Comparison of ENCODE assay signal across 31 mouse cellular contexts in the genomic region with DNA sequence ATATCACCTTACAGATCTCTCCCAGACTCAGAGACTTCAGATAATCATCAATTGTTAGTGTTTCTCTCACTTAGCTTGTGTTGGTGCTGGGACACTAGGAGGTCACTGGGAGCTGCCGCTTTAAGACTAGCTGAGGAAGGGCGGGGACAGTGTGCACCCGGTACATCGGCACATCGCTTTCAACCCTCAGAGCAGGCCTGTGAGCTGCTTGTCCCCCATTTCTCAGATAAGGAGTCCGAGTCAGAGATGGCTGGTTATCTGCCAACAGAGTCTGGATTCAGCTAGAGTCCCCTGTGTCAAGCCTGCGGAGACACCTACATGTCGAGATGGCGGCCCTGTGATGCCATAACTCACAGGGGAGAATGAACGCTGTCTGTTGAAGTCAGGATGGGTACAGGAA. TPM values are rescaled to one million over a fixed set of nuclear protein-coding genes. Genes with fewer than 3 reads are reported as not detected.
DNase-seq lines count a peak whose midpoint lies in the region; ATAC-seq and TF ChIP-seq lines count a peak whose summit lies in the region.
"Had no signal": no experiment of that assay in that cellular context is flagged by ENCODE, and none has a peak within 500 bp of the region (broad histone marks: within the 10 kb centered on the region; RNA-seq: fewer than 3 reads in every experiment).

No protein-coding gene starts in this region.

- peak; percentile 81 for DNase-seq in heart, embryonic 10.5 days (ENCODE audit: low spot score)
- no peak for DNase-seq in heart, adult 2 months
- no peak for DNase-seq in heart, postnatal 0 days (ENCODE audit: low spot score)
- DNase-seq in heart, adult 18-20 months, result no peak
- DNase-seq in liver, embryonic 11.5 days (ENCODE audit: low spot score), result no peak
- DNase-seq in adrenal gland, postnatal 25 days, result no peak
- DNase-seq in Muller cell, postnatal 12 days (ENCODE audit: inconsistent ontology term), result no peak
- DNase-seq: adrenal gland, postnatal 14 days; cerebellum, adult 2 months; cerebellum, postnatal 14 days; forebrain, postnatal 0 days; heart, postnatal 14 days; kidney, adult 2 months; kidney, postnatal 36 days; layer of hippocampus, postnatal 36 days; left cerebral cortex, postnatal 4 days; lung, embryonic 14.5 days; right cerebral cortex, postnatal 25 days; thymus, adult 18-20 months; thymus, postnatal 25 days had no signal

- intact Hi-C loops in heart, adult 2 months (cut with DNase I), result no loop called here

- H3K36me3 ChIP-seq in heart, embryonic 10.5 days, result no peaks in the 10 kb centered on the region
- no peaks in the 10 kb centered on the region for H3K36me3 ChIP-seq in heart, adult 2 months (ENCODE audit: control insufficient read depth, insufficient read depth, low read length)
- H3K36me3 ChIP-seq in heart, postnatal 0 days (replicated peaks; ENCODE audit: control insufficient read depth, insufficient read depth, low read length), result no peaks in the 10 kb centered on the region
- no peaks in the 10 kb centered on the region for H3K36me3 ChIP-seq in liver, embryonic 11.5 days (ENCODE audit: control insufficient read depth, insufficient read depth, low read length)
- no peaks in the 10 kb centered on the region for H3K36me3 ChIP-seq in liver, embryonic 16.5 days (ENCODE audit: control insufficient read depth, insufficient read depth)
- H3K36me3 ChIP-seq: forebrain, embryonic 12.5 days; intestine, embryonic 15.5 days; midbrain, embryonic 10.5 days; midbrain, embryonic 15.5 days had no signal

- H3K27ac ChIP-seq in heart, embryonic 10.5 days, result no peak overlapping the region
- H3K27ac ChIP-seq in heart, adult 2 months, result no peak overlapping the region
- no peak overlapping the region for H3K27ac ChIP-seq in heart, postnatal 0 days (ENCODE audit: low read depth)
- H3K27ac ChIP-seq in liver, embryonic 11.5 days (ENCODE audit: low read depth, low read length), result no peak overlapping the region
- no peak overlapping the region for H3K27ac ChIP-seq in liver, embryonic 16.5 days (ENCODE audit: low read length)
- H3K27ac ChIP-seq: forebrain, embryonic 12.5 days; hindbrain, postnatal 0 days; intestine, embryonic 15.5 days; midbrain, embryonic 10.5 days; midbrain, embryonic 15.5 days; stomach, postnatal 0 days had no signal

- no peaks in the 10 kb centered on the region for H3K9me3 ChIP-seq in heart, embryonic 10.5 days
- H3K9me3 ChIP-seq in heart, postnatal 0 days (replicated peaks; ENCODE audit: control insufficient read depth, low read length), result no peaks in the 10 kb centered on the region
- H3K9me3 ChIP-seq in liver, embryonic 11.5 days (ENCODE audit: control insufficient read depth, low read length), result no peaks in the 10 kb centered on the region
- no peaks in the 10 kb centered on the region for H3K9me3 ChIP-seq in liver, embryonic 16.5 days (replicated peaks; ENCODE audit: control insufficient read depth, low read length)
- H3K9me3 ChIP-seq: forebrain, embryonic 12.5 days; intestine, embryonic 15.5 days; midbrain, embryonic 10.5 days; midbrain, embryonic 15.5 days had no signal

- H3K27me3 ChIP-seq in heart, embryonic 10.5 days (ENCODE audit: insufficient read depth, poor library complexity, severe bottlenecking), result peaks cover 5% of the 10 kb centered on the region; the same call in 1 of the 2 replicates
- H3K27me3 ChIP-seq in heart, adult 2 months (ENCODE audit: control insufficient read depth, insufficient read depth, low read length), result no peaks in the 10 kb centered on the region
- no peaks in the 10 kb centered on the region for H3K27me3 ChIP-seq in heart, postnatal 0 days (ENCODE audit: control insufficient read depth, insufficient read depth, low read length)
- no peaks in the 10 kb centered on the region for H3K27me3 ChIP-seq in liver, embryonic 11.5 days (replicated peaks; ENCODE audit: control insufficient read depth, insufficient read depth, low read length)
- H3K27me3 ChIP-seq in liver, embryonic 16.5 days (ENCODE audit: control insufficient read depth, insufficient read depth, low read depth, low read length), result no peaks in the 10 kb centered on the region
- H3K27me3 ChIP-seq: forebrain, embryonic 12.5 days; intestine, embryonic 15.5 days; midbrain, embryonic 15.5 days had no signal

- TF ChIP-seq CTCF in heart, adult 2 months (IDR thresholded peaks at IDR 0.05), result no peak
- TF ChIP-seq CTCF in heart, postnatal 0 days (IDR thresholded peaks at IDR 0.05; ENCODE audit: low read depth), result no peak

- no peak for TF ChIP-seq EP300 in heart, adult 2 months (IDR thresholded peaks at IDR 0.05; ENCODE audit: insufficient read depth, low read depth, low read length)
- no peak for TF ChIP-seq EP300 in heart, postnatal 0 days (IDR thresholded peaks at IDR 0.05; ENCODE audit: low read depth)

- peaks cover 15% of the 10 kb centered on the region for H3K4me1 ChIP-seq in heart, embryonic 10.5 days
- peaks cover 13% of the 10 kb centered on the region for H3K4me1 ChIP-seq in heart, adult 2 months (ENCODE audit: control insufficient read depth, insufficient read depth, low read length)
- 0 out of 2 replicates have a peak, but pooled peaks cover 5% of the 10 kb centered on the region for H3K4me1 ChIP-seq in heart, postnatal 0 days (ENCODE audit: control insufficient read depth, insufficient read depth)
- H3K4me1 ChIP-seq in liver, embryonic 11.5 days (replicated peaks; ENCODE audit: control insufficient read depth, insufficient read depth, low read length), result peaks cover 3% of the 10 kb centered on the region; the same call in 1 of the 2 replicates
- H3K4me1 ChIP-seq in liver, embryonic 16.5 days (ENCODE audit: control insufficient read depth, low read depth, low read length), result no peaks in the 10 kb centered on the region
- H3K4me1 ChIP-seq: intestine, embryonic 15.5 days had no signal

- 44% methylated on average over 10 of the region's 10 CpGs for WGBS in heart, embryonic 10.5 days
- 50% methylated on average over 10 of the region's 10 CpGs for WGBS in heart, adult 2 months
- WGBS in heart, postnatal 0 days, result 39% methylated on average over 10 of the region's 10 CpGs
- WGBS in liver, embryonic 11.5 days, result 46% methylated on average over 10 of the region's 10 CpGs
- 28% methylated on average over 10 of the region's 10 CpGs for WGBS in liver, embryonic 16.5 days (ENCODE audit: insufficient replicate concordance)

- no peak for TF ChIP-seq POLR2A in heart, adult 2 months (IDR thresholded peaks at IDR 0.05; ENCODE audit: insufficient read depth, low read depth, low read length)

- H3K9ac ChIP-seq in heart, adult 2 months (ENCODE audit: low read depth, low read length), result no peak overlapping the region
- H3K9ac ChIP-seq in heart, postnatal 0 days (replicated peaks; ENCODE audit: low read depth, low read length), result no peak overlapping the region
- H3K9ac ChIP-seq in liver, embryonic 11.5 days (ENCODE audit: low read depth, low read length), result no peak overlapping the region
- H3K9ac ChIP-seq in liver, embryonic 16.5 days (ENCODE audit: low read depth, low read length), result no peak overlapping the region
- H3K9ac ChIP-seq: forebrain, embryonic 12.5 days; forebrain, postnatal 0 days; intestine, embryonic 15.5 days; lung, embryonic 14.5 days; midbrain, embryonic 15.5 days had no signal

- H3K79me2 ChIP-seq in heart, adult 2 months (replicated peaks; ENCODE audit: control insufficient read depth, insufficient read depth, low read length), result no peaks in the 10 kb centered on the region

- H3K4me3 ChIP-seq in heart, embryonic 10.5 days, result no peak overlapping the region
- no peak overlapping the region for H3K4me3 ChIP-seq in heart, adult 2 months
- H3K4me3 ChIP-seq in heart, postnatal 0 days (ENCODE audit: low read depth, low read length), result no peak overlapping the region
- H3K4me3 ChIP-seq in liver, embryonic 11.5 days (ENCODE audit: low read depth, low read length), result no peak overlapping the region
- H3K4me3 ChIP-seq in liver, embryonic 16.5 days (ENCODE audit: low read depth, low read length), result no peak overlapping the region
- H3K4me3 ChIP-seq: forebrain, embryonic 12.5 days; intestine, embryonic 15.5 days; midbrain, embryonic 10.5 days; midbrain, embryonic 15.5 days had no signal

- ATAC-seq in heart, postnatal 0 days (ENCODE audit: insufficient read depth, low read depth), result no peak
- peak; percentile 90 for ATAC-seq in liver, embryonic 11.5 days (replicated peaks; ENCODE audit: low FRiP score)
- peak; percentile 45; the same call in 1 of the 2 replicates for ATAC-seq in liver, embryonic 16.5 days (ENCODE audit: low read depth)
- ATAC-seq: forebrain, postnatal 0 days; hindbrain, postnatal 0 days; intestine, embryonic 15.5 days; midbrain, embryonic 15.5 days had no signal

- H3K4me2 ChIP-seq in heart, postnatal 0 days (ENCODE audit: low read depth, low read length), result 0 out of 2 replicates have a peak overlapping the region, but pooled peaks have one; percentile 24
- H3K4me2 ChIP-seq in liver, embryonic 11.5 days, result no peak overlapping the region
- no peak overlapping the region for H3K4me2 ChIP-seq in liver, embryonic 16.5 days (ENCODE audit: low read depth, low read length)
- H3K4me2 ChIP-seq: forebrain, embryonic 12.5 days; intestine, embryonic 15.5 days; lung, embryonic 14.5 days; midbrain, embryonic 15.5 days had no signal

RNA-seq across cellular contexts. Expression of a gene that starts 13.5 kb away (rescaled TPM):
- 2.4 and 5.2 TPM in 2 replicates for polyA plus RNA-seq in heart, embryonic 10.5 days (2016; fragmentation: Nextera tagmentation; extraction: Ambion mirVana)
- total RNA-seq in heart, adult 2 months (2021), result 1 to 10 TPM; 2.0 to 3.0 TPM
- 3.0 and 3.4 TPM in 2 replicates for polyA plus RNA-seq in heart, adult 2 months (2012; rRNA removed)
- 4.1 and 12.1 TPM in 2 replicates for total RNA-seq in heart, postnatal 0 days (2014; rRNA removed; ENCODE audit: low replicate concordance)
- 3.5 and 3.9 TPM in 2 replicates for polyA plus RNA-seq in heart, postnatal 0 days (2015; fragmentation: Nextera tagmentation; extraction: Ambion mirVana)
- 1 to 10 TPM; 1.7 to 2.8 TPM for total RNA-seq in heart, adult 18-20 months (2021)
- 0.92 TPM in 2 replicates for polyA plus RNA-seq in liver, embryonic 11.5 days (2014; fragmentation: Nextera tagmentation; extraction: Ambion mirVana)
- polyA plus RNA-seq in liver, embryonic 16.5 days (2015; fragmentation: Nextera tagmentation; extraction: Ambion mirVana), result 0.15 and 0.53 TPM in 2 replicates
- total RNA-seq in adrenal gland, postnatal 25 days (2021), result 6.8 and 8.0 TPM in 2 replicates
- total RNA-seq: CH12.LX; megakaryocyte progenitor cell, adult 5-6 weeks; neutrophil, adult 5-6 weeks had no signal
- polyA plus RNA-seq: C2C12 had no signal
